Mouse (Mus musculus): ENCODE measurements around the gene Stxbp1. TPM values are rescaled to one million over a fixed set of nuclear protein-coding genes. Genes with fewer than 3 reads are reported as not detected.

Gene Stxbp1
- total and polyA plus RNA-seq, 2 experiments from 2014 or later, result 12.6 to 23.5 TPM

DNA sequence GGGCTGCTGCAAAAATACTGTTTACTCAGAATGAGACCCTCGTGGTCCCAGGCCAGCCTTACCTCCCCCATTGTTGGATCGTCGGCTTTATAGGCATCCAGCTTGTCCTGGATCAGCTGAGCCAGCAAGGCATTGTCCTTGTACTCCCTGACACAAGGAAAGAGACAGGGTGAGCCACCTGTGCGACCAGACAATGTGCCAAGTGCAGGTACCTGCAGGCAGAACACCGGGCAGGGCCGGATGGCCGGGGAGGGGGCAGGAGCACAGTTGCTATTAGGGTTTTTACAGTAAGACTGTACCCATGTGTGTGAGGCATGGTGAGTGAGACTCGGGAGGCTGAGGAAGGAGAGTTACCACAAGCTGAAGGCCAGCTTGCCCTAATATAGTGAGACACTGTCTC, 35.1 kb downstream of the Stxbp1 start:
- Histone ChIP-seq H3K9ac (replicated peaks; ENCODE audit: low read depth, low read length) (no peak overlapping the region), H3K4me3 (ENCODE audit: low read depth, low read length) (no peak overlapping the region), H3K27me3 (ENCODE audit: control insufficient read depth, insufficient read depth, low read length) (no peaks in the 10 kb centered on the region), H3K9me3 (replicated peaks; ENCODE audit: control insufficient read depth, low read length) (no peaks in the 10 kb centered on the region), H3K36me3 (replicated peaks; ENCODE audit: control insufficient read depth, insufficient read depth, low read length) (peaks cover 58% of the 10 kb centered on the region), H3K4me1 (ENCODE audit: control insufficient read depth, insufficient read depth) (no peaks in the 10 kb centered on the region), H3K4me2 (ENCODE audit: low read depth, low read length) (no peak overlapping the region), H3K27ac (ENCODE audit: low read depth) (no peak overlapping the region)
- DNase-seq (ENCODE audit: low spot score), result no peak
- ATAC-seq (ENCODE audit: insufficient read depth, low read depth), result no peak
- 90% methylated on average over 8 of the region's 8 CpGs for WGBS
- TF ChIP-seq CTCF (IDR thresholded peaks at IDR 0.05; ENCODE audit: low read depth) (no peak), EP300 (IDR thresholded peaks at IDR 0.05; ENCODE audit: low read depth) (no peak)

GRCm38 (mm10) chr2:32808816-32809566, 38.1 kb downstream of the Stxbp1 start:
- no peak for ATAC-seq (ENCODE audit: insufficient read depth, low read depth)
- peaks cover 57% of the 10 kb centered on the region for H3K36me3 ChIP-seq (replicated peaks; ENCODE audit: control insufficient read depth, insufficient read depth, low read length)
- H3K27me3 ChIP-seq (ENCODE audit: control insufficient read depth, insufficient read depth, low read length), result no peaks in the 10 kb centered on the region
- H3K4me1 ChIP-seq (ENCODE audit: control insufficient read depth, insufficient read depth), result no peaks in the 10 kb centered on the region
- WGBS, result 86% methylated on average over 14 of the region's 14 CpGs
- H3K4me3 ChIP-seq (ENCODE audit: low read depth, low read length), result no peak overlapping the region
- H3K9ac ChIP-seq (replicated peaks; ENCODE audit: low read depth, low read length), result no peak overlapping the region
- DNase-seq (ENCODE audit: low spot score), result no peak
- H3K4me2 ChIP-seq (ENCODE audit: low read depth, low read length), result no peak overlapping the region
- TF ChIP-seq EP300 (IDR thresholded peaks at IDR 0.05; ENCODE audit: low read depth) (no peak), CTCF (IDR thresholded peaks at IDR 0.05; ENCODE audit: low read depth) (no peak)
- H3K27ac ChIP-seq (ENCODE audit: low read depth), result no peak overlapping the region
- H3K9me3 ChIP-seq (replicated peaks; ENCODE audit: control insufficient read depth, low read length), result no peaks in the 10 kb centered on the region

GRCm38 (mm10) chr2:32798251-32798962, 48.6 kb downstream of the Stxbp1 start:
- H3K4me2 ChIP-seq (ENCODE audit: low read depth, low read length), result no peak overlapping the region
- H3K4me1 ChIP-seq (ENCODE audit: control insufficient read depth, insufficient read depth), result 0 out of 2 replicates have a peak, but pooled peaks cover 4% of the 10 kb centered on the region
- DNase-seq (ENCODE audit: low spot score), result peak; percentile 45
- peaks cover 71% of the 10 kb centered on the region for H3K36me3 ChIP-seq (replicated peaks; ENCODE audit: control insufficient read depth, insufficient read depth, low read length)
- H3K27me3 ChIP-seq (ENCODE audit: control insufficient read depth, insufficient read depth, low read length), result no peaks in the 10 kb centered on the region
- TF ChIP-seq CTCF (IDR thresholded peaks at IDR 0.05; ENCODE audit: low read depth), result no peak
- TF ChIP-seq EP300 (IDR thresholded peaks at IDR 0.05; ENCODE audit: low read depth), result no peak
- H3K27ac ChIP-seq (ENCODE audit: low read depth), result peak overlapping the region; percentile 60
- no peak overlapping the region for H3K9ac ChIP-seq (replicated peaks; ENCODE audit: low read depth, low read length)
- H3K4me3 ChIP-seq (ENCODE audit: low read depth, low read length), result no peak overlapping the region
- 29% methylated on average over 10 of the region's 10 CpGs for WGBS
- ATAC-seq (ENCODE audit: insufficient read depth, low read depth), result peak; percentile 65
- no peaks in the 10 kb centered on the region for H3K9me3 ChIP-seq (replicated peaks; ENCODE audit: control insufficient read depth, low read length)

- no peaks in the 10 kb centered on the region for H3K9me3 ChIP-seq (replicated peaks; ENCODE audit: control insufficient read depth, low read length)
- no peak overlapping the region for H3K4me3 ChIP-seq (ENCODE audit: low read depth, low read length)
- no peak overlapping the region for H3K27ac ChIP-seq (ENCODE audit: low read depth)
- H3K4me1 ChIP-seq (ENCODE audit: control insufficient read depth, insufficient read depth), result 0 out of 2 replicates have a peak, but pooled peaks cover 4% of the 10 kb centered on the region
- ATAC-seq (ENCODE audit: insufficient read depth, low read depth) (no peak), DNase-seq (ENCODE audit: low spot score) (no peak)
- no peak overlapping the region for H3K9ac ChIP-seq (replicated peaks; ENCODE audit: low read depth, low read length)
- H3K27me3 ChIP-seq (ENCODE audit: control insufficient read depth, insufficient read depth, low read length), result no peaks in the 10 kb centered on the region
- H3K4me2 ChIP-seq (ENCODE audit: low read depth, low read length), result no peak overlapping the region
- H3K36me3 ChIP-seq (replicated peaks; ENCODE audit: control insufficient read depth, insufficient read depth, low read length), result peaks cover 54% of the 10 kb centered on the region
- 89% methylated on average over 13 of the region's 13 CpGs for WGBS
- TF ChIP-seq EP300 (IDR thresholded peaks at IDR 0.05; ENCODE audit: low read depth), result no peak
- TF ChIP-seq CTCF (IDR thresholded peaks at IDR 0.05; ENCODE audit: low read depth), result no peak
Observed at GRCm38 (mm10) chr2:32795748-32796418, 51.2 kb downstream of the Stxbp1 start.

GRCm38 (mm10) chr2:32791297-32791696, 55.7 kb downstream of the Stxbp1 start:
- ATAC-seq (ENCODE audit: insufficient read depth, low read depth), result peak; percentile 18; the same call in 1 of the 2 replicates
- DNase-seq (ENCODE audit: low spot score), result peak; percentile 36
- Histone ChIP-seq H3K4me3 (ENCODE audit: low read depth, low read length) (no peak overlapping the region), H3K9me3 (replicated peaks; ENCODE audit: control insufficient read depth, low read length) (no peaks in the 10 kb centered on the region), H3K27me3 (ENCODE audit: control insufficient read depth, insufficient read depth, low read length) (no peaks in the 10 kb centered on the region), H3K4me2 (ENCODE audit: low read depth, low read length) (no peak overlapping the region), H3K4me1 (ENCODE audit: control insufficient read depth, insufficient read depth) (no peaks in the 10 kb centered on the region), H3K9ac (replicated peaks; ENCODE audit: low read depth, low read length) (no peak overlapping the region), H3K27ac (ENCODE audit: low read depth) (peak overlapping the region; percentile 41; the same call in 1 of the 2 replicates), H3K36me3 (replicated peaks; ENCODE audit: control insufficient read depth, insufficient read depth, low read length) (peaks cover 31% of the 10 kb centered on the region)
- TF ChIP-seq CTCF (IDR thresholded peaks at IDR 0.05; ENCODE audit: low read depth) (no peak), EP300 (IDR thresholded peaks at IDR 0.05; ENCODE audit: low read depth) (no peak)
- WGBS, result 36% methylated on average over 6 of the region's 6 CpGs

All from heart, postnatal 0 days (tissue).